Mouse (Mus musculus) splenic B cell, adult 2 months (primary cell): ENCODE data around the gene Psg18.
"Not testable (repeated sequence)": the region's sequence is repeated elsewhere in the genome, so short reads cannot be mapped to it uniquely, and the experiment has no call there.

Source experiments
- DNase-seq: peaks from one replicate; pipeline ENCODE4 v3.0.0-alpha.2; 2011; ENCODE audit warnings: low read depth, low spot score
- H3K27me3 ChIP-seq: 2 replicates; pipeline ENCODE4 v1.6.1; 2012; ENCODE audit warnings: mild to moderate bottlenecking, low read length, moderate library complexity, mixed read lengths; ENCODE audit not compliant: control insufficient read depth, poor library complexity, insufficient read depth, severe bottlenecking
- H3K36me3 ChIP-seq: 2 replicates; pipeline ENCODE4 v1.6.1; 2012; ENCODE audit warnings: mild to moderate bottlenecking, low read length, moderate library complexity, mixed read lengths; ENCODE audit not compliant: control insufficient read depth, poor library complexity, insufficient read depth, severe bottlenecking

The Psg18 gene

DNA sequence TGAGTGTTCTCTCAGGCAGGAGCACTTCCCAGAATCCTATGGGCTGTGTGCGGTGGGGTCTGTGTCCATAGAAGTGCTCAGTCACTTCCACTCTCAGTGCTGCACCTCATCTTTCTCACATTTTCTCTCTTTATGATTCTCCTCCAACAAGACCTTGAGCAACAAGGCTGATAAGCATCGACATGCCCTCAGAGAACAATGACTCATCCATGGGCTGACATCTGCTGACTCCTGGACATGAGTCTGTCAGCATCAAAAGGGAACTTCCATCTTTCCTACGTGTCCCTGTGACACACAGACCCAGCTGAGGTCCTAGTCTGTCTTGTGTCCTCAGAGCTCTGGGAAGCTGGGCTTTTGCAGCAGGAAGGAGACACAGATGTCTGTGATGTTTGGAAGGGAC is at the start of gene Psg18:
Gene Psg18, minus strand, starts transcription at position 101 of the 400 bp plus-strand sequence.
- DNase-seq, H3K27me3 ChIP-seq, H3K36me3 ChIP-seq: not testable (repeated sequence)

DNA sequence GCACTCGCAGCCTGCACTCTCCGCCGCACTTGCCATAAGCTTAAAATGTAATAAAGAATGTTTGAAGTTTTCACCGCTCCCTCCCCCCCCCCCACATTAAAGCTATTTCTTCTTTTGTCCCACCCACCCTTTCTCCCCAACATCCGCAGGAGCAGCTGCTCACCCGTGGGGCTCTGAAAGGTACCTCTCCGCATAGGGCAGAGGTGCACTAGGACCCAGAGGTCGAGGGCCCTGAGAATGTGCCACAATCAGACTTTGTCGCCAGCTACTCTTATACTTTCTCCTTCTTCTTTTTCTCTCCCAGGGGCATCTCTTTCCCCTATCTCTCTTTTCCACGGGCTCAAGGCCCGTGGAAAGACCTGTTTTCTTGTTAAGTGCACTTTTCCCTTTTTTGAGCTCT is 48.6 kb upstream of the Psg18 start:
- DNase-seq: no peak
- no peaks in the 10 kb centered on the region for H3K36me3 ChIP-seq

DNA sequence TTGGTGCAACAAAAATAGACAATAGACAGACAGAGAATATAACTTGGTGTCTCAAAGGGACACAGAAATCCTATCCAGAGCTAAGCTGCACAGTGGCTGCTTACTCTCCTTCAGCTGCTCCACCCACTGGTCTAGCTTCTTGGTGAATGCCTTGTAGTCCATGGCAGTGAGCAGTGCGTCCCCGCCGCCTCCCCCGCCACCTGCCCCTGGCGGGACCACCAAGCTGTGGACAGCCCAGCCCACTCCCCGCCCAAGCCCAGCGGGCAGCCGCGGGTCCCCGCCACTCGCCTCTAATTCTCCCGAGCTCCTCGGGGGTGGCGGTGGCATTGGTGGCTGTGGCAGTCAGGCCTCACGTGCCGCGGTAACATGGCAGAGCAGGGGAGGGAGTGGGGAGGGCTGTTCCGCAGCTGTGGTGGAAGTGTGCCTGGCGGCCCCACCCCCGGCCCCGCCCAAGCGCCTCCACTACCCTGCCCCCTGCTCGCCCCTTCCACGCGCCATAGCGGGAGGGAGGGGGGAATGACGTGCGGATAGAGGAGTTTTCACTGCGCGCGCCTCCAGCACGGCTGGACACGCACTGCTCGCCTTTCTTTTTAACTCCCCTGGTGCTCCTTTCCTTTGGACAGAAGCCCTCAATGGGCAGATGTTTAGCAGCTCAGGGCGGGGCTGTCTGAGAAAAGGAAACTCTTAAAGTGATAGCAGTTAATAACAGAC is 47.9 kb upstream of the Psg18 start:
- H3K36me3 ChIP-seq: no peaks in the 10 kb centered on the region
- no peak for DNase-seq
- H3K27me3 ChIP-seq: no peaks in the 10 kb centered on the region

More for the DNA sequence above, 48.6 kb upstream of the Psg18 start:
- no peaks in the 10 kb centered on the region for H3K27me3 ChIP-seq

DNA sequence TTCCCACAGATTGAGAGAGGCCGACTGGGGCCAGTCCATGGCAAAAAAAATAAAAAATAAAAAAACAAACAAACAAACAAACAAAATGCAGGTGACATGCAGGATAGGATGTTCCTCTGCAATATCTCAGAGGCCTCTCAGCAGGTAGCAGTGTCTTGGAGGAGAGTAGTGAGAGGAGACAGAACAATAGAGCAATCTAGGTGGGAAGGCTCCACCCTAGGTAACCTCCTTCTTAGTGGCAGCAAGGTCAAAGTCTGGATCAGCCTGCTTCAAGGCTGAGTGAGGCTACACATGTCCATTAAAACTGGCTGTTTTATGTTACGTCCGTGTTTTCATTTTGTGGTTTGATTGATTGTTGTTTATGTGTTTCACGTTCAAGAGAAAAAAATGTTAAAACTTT is 36.7 kb upstream of the Psg18 start:
- not testable (repeated sequence) for H3K36me3 ChIP-seq, H3K27me3 ChIP-seq, DNase-seq

DNA sequence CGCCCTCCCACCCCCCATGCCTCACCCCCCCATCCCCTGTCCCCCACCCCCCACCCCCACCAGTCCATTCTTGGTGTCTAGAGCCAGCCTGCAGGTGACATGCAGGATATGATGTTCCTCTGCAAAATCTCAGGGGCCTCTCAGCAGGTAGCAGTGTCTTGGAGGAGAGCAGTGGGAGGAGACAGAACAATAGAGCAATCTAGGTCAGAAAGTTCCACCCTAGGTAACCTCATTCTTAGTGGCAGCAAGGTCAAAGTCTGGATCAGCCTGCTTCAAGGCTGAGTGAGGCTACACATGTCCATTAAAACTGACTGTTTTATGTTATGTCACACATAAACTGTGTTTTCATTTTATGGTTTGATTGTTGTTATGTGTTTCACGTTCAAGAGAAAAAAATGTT is 23.5 kb upstream of the Psg18 start:
- no peak for DNase-seq
- Histone ChIP-seq H3K27me3 (no peaks in the 10 kb centered on the region), H3K36me3 (no peaks in the 10 kb centered on the region)

DNA sequence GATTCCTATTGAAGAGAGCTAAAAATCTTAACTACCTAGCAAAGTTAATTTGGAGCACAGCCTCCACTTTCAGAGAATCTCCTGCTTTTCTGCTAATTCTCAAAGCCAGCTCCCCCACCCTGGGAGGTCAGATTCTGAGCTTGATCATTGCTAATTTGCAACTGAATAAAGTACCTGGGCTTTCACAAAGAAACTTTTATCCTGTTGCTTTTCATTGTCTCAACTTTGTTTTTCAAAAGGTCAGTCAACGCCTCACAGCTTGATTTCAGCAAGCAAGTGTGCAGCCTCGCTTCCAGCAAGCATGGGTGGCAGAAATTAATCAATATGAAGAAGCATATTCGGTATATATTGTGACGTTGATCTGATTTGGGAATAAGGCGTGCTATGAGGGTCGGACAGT is 19.4 kb downstream of the Psg18 start:
- not testable (repeated sequence) for DNase-seq, H3K27me3 ChIP-seq

More for the DNA sequence above, 19.4 kb downstream of the Psg18 start:
- not testable (repeated sequence) for H3K36me3 ChIP-seq
